Mouse (Mus musculus) heart, embryonic 14.5 days (tissue): ENCODE results near the gene Sv2c. TPM values are rescaled to one million over a fixed set of nuclear protein-coding genes. Genes with fewer than 3 reads are reported as not detected.
"Not testable (repeated sequence)": the region's sequence is repeated elsewhere in the genome, so short reads cannot be mapped to it uniquely, and the experiment has no call there.

Experiments
- ATAC-seq: fragments of 200-750 bp; cut with Nextera tagmentation; 2 replicates; pipeline ENCODE4 v1.8.0; 2017; ENCODE audit warnings: low read depth, moderate TSS enrichment; ENCODE audit not compliant: insufficient number of reproducible peaks, insufficient read depth, low FRiP score
- H3K27ac ChIP-seq, 2 experiments: fragments of 200-500 bp in 1 of 2; fragments of 300-500 bp in 1 of 2; sonication (generic) in 1 of 2; replicated peaks in 1 of 2; 2 replicates each; pipeline ENCODE4 v1.5.1; 2012 to 2014; ENCODE audit warnings: low read depth in 2 of 2, low read length in 2 of 2, control low read depth in 1 of 2, mild to moderate bottlenecking in 1 of 2, mixed read lengths in 1 of 2; ENCODE audit not compliant: control insufficient read depth in 1 of 2, insufficient read depth in 1 of 2
- H3K27me3 ChIP-seq: fragments of 300-500 bp; sonication (generic); 2 replicates; pipeline ENCODE4 v1.6.1; 2014; ENCODE audit warnings: mild to moderate bottlenecking, low read length, control low read depth; ENCODE audit not compliant: control insufficient read depth, insufficient read depth
- H3K36me3 ChIP-seq: fragments of 300-500 bp; sonication (generic); 2 replicates; pipeline ENCODE4 v1.6.1; 2014; ENCODE audit warnings: mild to moderate bottlenecking, control low read depth, low read length, mixed read lengths; ENCODE audit not compliant: control insufficient read depth, insufficient read depth
- H3K4me1 ChIP-seq, 2 experiments: fragments of 200-500 bp in 1 of 2; fragments of 300-500 bp in 1 of 2; sonication (generic) in 1 of 2; 2 replicates each; pipeline ENCODE4 v1.6.1; 2012 to 2014; ENCODE audit warnings: low read length in 2 of 2, control low read depth in 1 of 2, mixed read lengths in 1 of 2; ENCODE audit not compliant: control insufficient read depth in 2 of 2, insufficient read depth in 2 of 2
- H3K4me2 ChIP-seq: fragments of 300-500 bp; sonication (generic); 2 replicates; pipeline ENCODE4 v1.6.1; 2014; ENCODE audit warnings: mild to moderate bottlenecking, low read length
- H3K4me3 ChIP-seq, 2 experiments: fragments of 200-500 bp in 1 of 2; fragments of 300-500 bp in 1 of 2; sonication (generic) in 1 of 2; 2 replicates each; pipeline ENCODE4 v1.5.1; 2012 to 2014; ENCODE audit warnings: low read length in 2 of 2, mild to moderate bottlenecking in 2 of 2, control low read depth in 1 of 2, low read depth in 1 of 2, moderate library complexity in 1 of 2; ENCODE audit not compliant: control insufficient read depth in 1 of 2, insufficient read depth in 1 of 2
- H3K9ac ChIP-seq: fragments of 300-500 bp; sonication (generic); 2 replicates; pipeline ENCODE4 v1.6.1; 2014; ENCODE audit warnings: mild to moderate bottlenecking, low read length
- H3K9me3 ChIP-seq: fragments of 300-500 bp; sonication (generic); 2 replicates; pipeline ENCODE4 v1.6.1; 2016; ENCODE audit warnings: low read length, control low read depth; ENCODE audit not compliant: control insufficient read depth
- WGBS: fragments of 180-500 bp; shearing (Covaris S2); extraction: QIAGEN DNeasy Blood & Tissue Kit; methylation state at CpG from one replicate; pipeline ENCODE4 v1.1.7; 2014; 5-methylcytosine and 5-hydroxymethylcytosine counted together
- polyA plus RNA-seq: library from polyadenylated mRNA; unstranded; fragments of >200 nt; fragmentation: Nextera tagmentation; extraction: Ambion mirVana; gene quantifications from 2 replicates; pipeline ENCODE4 v1.2.1, GENCODE M21; 2014

Gene Sv2c
- polyA plus RNA-seq, 1 experiment from 2014 or later, result 1.4 TPM

GRCm38 (mm10) chr13:95968031-95968430, 164.3 kb downstream of the Sv2c start:
- not testable (repeated sequence) for H3K36me3 ChIP-seq, H3K27ac ChIP-seq, H3K9me3 ChIP-seq, H3K4me2 ChIP-seq, ATAC-seq, H3K9ac ChIP-seq, H3K4me3 ChIP-seq, H3K27me3 ChIP-seq, H3K4me1 ChIP-seq
- WGBS, result 66% methylated on average over 2 of the region's 2 CpGs

DNA sequence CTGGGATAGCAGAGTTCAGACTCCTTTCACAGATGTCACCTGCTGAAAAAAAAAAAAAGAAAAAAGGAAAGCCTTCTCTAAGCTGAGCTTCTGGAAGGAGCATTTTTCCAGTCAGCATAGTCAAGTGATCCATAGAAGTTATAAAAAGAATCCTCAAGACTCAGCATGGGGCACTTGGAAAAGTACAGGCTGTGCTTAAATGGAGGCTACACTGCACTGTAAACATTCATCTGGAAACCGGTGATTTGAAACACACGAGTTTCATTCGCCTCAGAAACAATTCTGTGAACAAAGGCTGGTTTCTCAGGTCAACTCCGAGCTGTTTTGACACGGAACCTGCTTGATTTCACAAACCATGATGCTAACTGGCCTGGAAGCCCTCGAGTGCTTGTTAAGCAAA, 165.6 kb downstream of the Sv2c start:
- no peak overlapping the region for H3K4me3 ChIP-seq
- no peak overlapping the region for H3K9ac ChIP-seq
- no peaks in the 10 kb centered on the region for H3K27me3 ChIP-seq
- no peak overlapping the region for H3K4me2 ChIP-seq
- no peaks in the 10 kb centered on the region for H3K36me3 ChIP-seq
- H3K9me3 ChIP-seq, result no peaks in the 10 kb centered on the region
- H3K27ac ChIP-seq, result no peak overlapping the region
- ATAC-seq, result no peak
- WGBS, result 86% methylated on average over 6 of the region's 6 CpGs
- peaks cover 6 to 7% of the 10 kb centered on the region in 2 experiments; a peak in 3 of 4 replicates for H3K4me1 ChIP-seq

DNA sequence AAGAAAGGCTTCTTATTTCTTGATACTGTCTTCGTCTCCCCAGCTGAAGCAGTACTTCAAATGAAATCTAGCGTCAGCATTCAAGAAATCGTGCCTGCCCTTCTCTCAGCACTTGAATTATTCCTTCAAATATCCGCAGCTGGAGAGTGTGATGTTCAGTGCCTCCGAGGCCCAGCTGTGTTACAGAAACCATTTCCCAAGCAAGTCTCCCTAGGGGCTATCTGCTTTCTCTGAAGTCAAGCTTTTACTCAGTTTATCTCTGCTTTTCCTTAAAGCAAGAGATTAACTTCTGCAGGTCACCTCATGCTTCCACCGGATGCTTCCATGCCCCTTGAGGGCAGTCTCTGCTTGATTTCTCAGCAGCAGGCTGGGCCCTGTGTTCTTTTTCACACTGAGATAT, 166.8 kb downstream of the Sv2c start:
- no peaks in the 10 kb centered on the region for H3K36me3 ChIP-seq

GRCm38 (mm10) chr13:95965162-95965561, 167.2 kb downstream of the Sv2c start:
- ATAC-seq, result no peak
- H3K27ac ChIP-seq, result peak overlapping the region in 1 of 2 experiments; percentile 28; a peak in 1 of 4 replicates
- peaks cover 7 to 11% of the 10 kb centered on the region in 2 experiments; a peak in 3 of 4 replicates for H3K4me1 ChIP-seq
- H3K4me3 ChIP-seq, result no peak overlapping the region
- H3K4me2 ChIP-seq, result no peak overlapping the region
- WGBS, result 24% methylated on average over 10 of the region's 10 CpGs
- H3K9me3 ChIP-seq, result no peaks in the 10 kb centered on the region
- no peak overlapping the region for H3K9ac ChIP-seq
- no peaks in the 10 kb centered on the region for H3K36me3 ChIP-seq
- no peaks in the 10 kb centered on the region for H3K27me3 ChIP-seq

More for the DNA sequence above, 166.8 kb downstream of the Sv2c start:
- Histone ChIP-seq H3K4me1 (peaks cover 6 to 9% of the 10 kb centered on the region in 2 experiments; a peak in 3 of 4 replicates), H3K4me3 (no peak overlapping the region), H3K9ac (no peak overlapping the region), H3K9me3 (no peaks in the 10 kb centered on the region), H3K27ac (peak overlapping the region in 1 of 2 experiments; percentile 28; a peak in 1 of 4 replicates), H3K27me3 (no peaks in the 10 kb centered on the region), H3K4me2 (no peak overlapping the region)
- ATAC-seq, result no peak
- WGBS, result 34% methylated on average over 6 of the region's 6 CpGs

GRCm38 (mm10) chr13:95964226-95964625, 168.2 kb downstream of the Sv2c start:
- H3K4me1 ChIP-seq, result peaks cover 10 to 18% of the 10 kb centered on the region in 2 experiments; a peak in 3 of 4 replicates
- H3K36me3 ChIP-seq, result no peaks in the 10 kb centered on the region
- H3K4me3 ChIP-seq, result no peak overlapping the region
- WGBS, result 46% methylated on average over 8 of the region's 8 CpGs
- ATAC-seq, result no peak
- no peak overlapping the region for H3K9ac ChIP-seq
- no peaks in the 10 kb centered on the region for H3K27me3 ChIP-seq
- H3K9me3 ChIP-seq, result no peaks in the 10 kb centered on the region
- H3K27ac ChIP-seq, result no peak overlapping the region
- H3K4me2 ChIP-seq, result no peak overlapping the region

- H3K4me1 ChIP-seq, result peaks cover 10 to 18% of the 10 kb centered on the region in 2 experiments; a peak in 3 of 4 replicates
- no peak overlapping the region for H3K27ac ChIP-seq
- no peak for ATAC-seq
- H3K4me2 ChIP-seq, result no peak overlapping the region
- H3K27me3 ChIP-seq, result no peaks in the 10 kb centered on the region
- no peaks in the 10 kb centered on the region for H3K36me3 ChIP-seq
- no peak overlapping the region for H3K4me3 ChIP-seq
- H3K9me3 ChIP-seq, result no peaks in the 10 kb centered on the region
- 52% methylated on average over 1 of the region's 1 CpGs for WGBS
- no peak overlapping the region for H3K9ac ChIP-seq
These were observed 168.7 kb downstream of the Sv2c start for GRCm38 (mm10) chr13:95963671-95964070.

DNA sequence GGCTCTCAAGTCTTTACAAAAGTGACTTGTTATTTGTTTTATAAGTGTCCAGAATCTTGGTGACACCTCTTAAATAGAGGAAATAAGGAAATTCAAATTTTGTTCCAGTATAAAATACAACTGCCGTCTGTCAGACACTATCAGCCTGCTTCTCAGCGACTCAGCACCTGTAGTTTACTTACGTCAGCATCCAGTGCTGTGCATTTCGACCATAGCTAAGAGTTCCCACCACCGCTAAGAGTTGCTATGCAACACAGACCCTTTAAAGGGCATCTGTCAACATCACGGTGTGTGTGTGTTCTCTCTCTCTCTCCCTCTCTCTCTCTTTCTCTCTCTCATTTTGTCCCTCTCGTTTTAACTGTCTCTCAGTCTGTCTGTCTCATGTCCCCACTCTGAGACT, 170.5 kb downstream of the Sv2c start:
- Histone ChIP-seq H3K4me3 (peak overlapping the region; percentile 42 to 43; a peak in 3 of 4 replicates), H3K27me3 (no peaks in the 10 kb centered on the region), H3K9me3 (no peaks in the 10 kb centered on the region), H3K4me2 (peak overlapping the region; percentile 88), H3K27ac (no peak overlapping the region), H3K36me3 (no peaks in the 10 kb centered on the region), H3K9ac (no peak overlapping the region; the same call in 1 of the 2 replicates), H3K4me1 (peaks cover 13 to 25% of the 10 kb centered on the region in 2 experiments)
- no peak for ATAC-seq
- WGBS, result 13% methylated on average over 7 of the region's 7 CpGs

DNA sequence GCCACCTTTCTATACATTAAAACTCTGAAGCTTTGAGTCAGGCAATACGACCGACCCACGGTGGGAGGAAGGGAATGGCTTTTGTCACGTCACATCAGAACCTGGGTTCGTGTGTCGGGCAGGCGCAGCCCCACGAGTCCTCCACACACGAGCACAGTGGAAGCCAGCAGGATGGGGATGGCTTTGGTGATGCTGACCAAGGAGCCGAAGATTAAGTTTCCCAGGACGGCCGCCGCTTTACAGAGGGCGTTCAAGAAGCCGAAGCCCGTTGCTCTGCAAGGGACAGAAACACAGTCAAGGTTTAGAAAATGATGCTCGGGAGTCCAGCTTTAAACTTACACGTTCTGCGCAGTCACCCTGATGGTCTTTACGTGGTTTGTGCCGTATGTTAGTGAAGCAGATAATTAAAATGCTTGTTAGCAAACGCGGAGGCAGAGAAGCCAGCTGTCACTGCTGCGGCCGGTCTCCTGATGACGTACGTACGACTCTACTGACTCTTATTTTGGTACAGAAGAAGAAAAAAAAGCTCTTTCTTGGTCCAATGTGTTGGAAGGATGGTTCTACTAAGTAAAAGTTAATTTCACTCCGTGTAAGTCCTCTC, 171.1 kb downstream of the Sv2c start:
- ATAC-seq, result no peak
- H3K9ac ChIP-seq, result peak overlapping the region; percentile 68
- peak overlapping the region; percentile 42 to 43 for H3K4me3 ChIP-seq
- WGBS, result 10% methylated on average over 29 of the region's 29 CpGs
- peaks cover 13 to 26% of the 10 kb centered on the region in 2 experiments for H3K4me1 ChIP-seq
- H3K9me3 ChIP-seq, result no peaks in the 10 kb centered on the region
- H3K4me2 ChIP-seq, result peak overlapping the region; percentile 88
- no peaks in the 10 kb centered on the region for H3K36me3 ChIP-seq
- H3K27me3 ChIP-seq, result no peaks in the 10 kb centered on the region
- peak overlapping the region in 1 of 2 experiments; percentile 26; a peak in 2 of 4 replicates for H3K27ac ChIP-seq
